Mouse (Mus musculus) spleen, adult 18-20 months (tissue): ENCODE measurements around the gene Elk3.

Experiments used
- DNase-seq, 2 experiments: peaks; one replicate each; pipeline ENCODE4 v3.0.0; 2022; ENCODE audit warnings: mixed read lengths in 2 of 2

Gene Elk3

GRCm38 (mm10) chr10:93291843-93292242, 19.1 kb downstream of the Elk3 start:
- peak; percentile 51 to 74 for DNase-seq

- no peak for DNase-seq
These were observed 19.6 kb downstream of the Elk3 start for GRCm38 (mm10) chr10:93291352-93291751.

- no peak for DNase-seq
These were observed 21.5 kb downstream of the Elk3 start for GRCm38 (mm10) chr10:93289404-93289803.

GRCm38 (mm10) chr10:93288336-93288735, 22.6 kb downstream of the Elk3 start:
- no peak for DNase-seq

DNA sequence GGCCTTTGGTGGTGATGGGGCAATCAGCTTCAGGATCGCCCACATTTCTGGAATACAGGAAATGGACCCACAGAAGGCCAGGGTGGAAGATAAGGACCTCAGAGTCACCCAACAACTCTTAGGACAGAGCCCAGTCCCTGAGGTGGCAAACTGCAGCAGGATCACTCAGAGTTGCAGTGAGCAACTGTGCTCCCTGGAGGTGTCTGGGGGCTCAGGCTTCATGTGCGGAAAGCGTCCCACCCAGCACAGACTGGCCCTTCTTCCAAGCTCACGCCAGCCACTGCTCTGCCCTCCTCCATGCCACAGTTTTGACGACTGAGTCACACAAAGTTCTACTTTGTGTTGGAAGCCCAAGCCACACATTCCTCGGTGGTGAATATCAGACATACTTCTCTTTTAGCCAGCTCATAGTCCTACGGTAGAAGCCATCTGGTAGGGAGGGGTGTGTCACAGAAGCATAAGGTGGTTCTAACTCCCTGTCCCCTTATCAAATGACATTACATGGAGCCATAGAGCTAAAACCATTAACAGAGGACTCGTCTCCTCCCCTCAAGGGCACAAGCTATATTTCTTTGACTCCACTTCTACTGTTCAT, 23.3 kb downstream of the Elk3 start:
- DNase-seq, result no peak

- DNase-seq, result no peak
These were observed 25.4 kb downstream of the Elk3 start for GRCm38 (mm10) chr10:93285489-93285888.

DNA sequence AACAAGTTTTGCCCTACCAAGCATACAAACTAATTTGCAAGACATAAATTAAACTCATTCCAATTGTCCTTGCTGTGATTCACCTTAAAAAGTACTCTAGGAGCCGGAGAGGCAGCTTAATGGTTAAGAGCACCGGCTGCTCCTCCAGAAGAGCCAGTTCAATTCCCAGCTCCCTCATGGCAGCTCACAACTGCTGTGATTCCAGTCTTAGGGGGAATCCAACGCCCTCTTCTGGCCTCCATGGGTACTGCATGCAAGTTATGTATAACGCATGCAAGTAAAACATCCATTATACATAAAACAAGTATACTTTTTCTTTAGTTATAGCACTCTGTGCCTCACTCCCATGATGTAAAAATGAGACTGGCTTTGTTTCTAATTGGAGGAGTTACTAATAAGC, 27.7 kb downstream of the Elk3 start:
- no peak for DNase-seq

DNA sequence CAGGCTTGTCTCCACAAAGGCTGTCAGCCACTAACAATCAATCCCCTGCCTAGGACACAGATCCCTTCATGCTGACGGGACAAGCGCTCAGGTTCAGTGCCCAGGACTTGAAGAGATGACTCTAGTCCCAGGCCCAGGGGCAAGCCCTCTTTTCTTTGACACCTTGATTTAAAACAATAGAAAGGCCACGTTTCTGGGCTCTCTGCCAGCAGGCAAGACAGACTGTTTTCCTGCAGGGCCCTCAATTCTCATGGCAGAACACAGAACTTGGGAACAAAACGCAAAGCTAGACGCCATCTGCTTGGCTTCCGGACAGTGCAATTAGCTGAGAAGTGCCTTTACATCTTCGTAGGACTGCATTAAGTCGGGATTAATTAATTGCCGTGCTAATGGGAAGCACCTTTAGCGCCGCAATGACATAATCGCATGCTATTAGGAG, 28.4 kb downstream of the Elk3 start:
- no peak for DNase-seq

DNA sequence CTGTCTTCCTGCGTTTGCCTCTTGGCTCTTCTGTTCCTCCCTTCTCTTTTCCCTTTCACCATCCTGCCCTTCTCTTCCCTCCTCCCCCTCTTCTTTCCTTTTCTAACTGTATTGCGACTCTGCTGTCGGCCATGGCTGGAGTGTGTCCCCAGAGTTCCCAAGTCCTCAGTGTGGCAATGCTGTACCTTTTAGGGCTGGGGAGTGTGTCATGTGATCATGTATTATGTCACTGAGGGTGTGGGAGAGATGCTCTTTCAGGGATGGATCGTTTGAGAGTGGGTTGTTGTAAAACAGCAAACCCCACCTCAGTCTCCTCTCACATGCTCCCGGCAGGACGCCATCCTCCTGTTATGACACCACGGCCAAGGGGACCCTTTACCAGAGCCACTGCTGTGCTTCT, 29.8 kb downstream of the Elk3 start:
- no peak for DNase-seq

GRCm38 (mm10) chr10:93280586-93280985, 30.3 kb downstream of the Elk3 start:
- DNase-seq, result no peak

- DNase-seq, result no peak
These were observed 31.9 kb downstream of the Elk3 start for GRCm38 (mm10) chr10:93279062-93279461.

DNA sequence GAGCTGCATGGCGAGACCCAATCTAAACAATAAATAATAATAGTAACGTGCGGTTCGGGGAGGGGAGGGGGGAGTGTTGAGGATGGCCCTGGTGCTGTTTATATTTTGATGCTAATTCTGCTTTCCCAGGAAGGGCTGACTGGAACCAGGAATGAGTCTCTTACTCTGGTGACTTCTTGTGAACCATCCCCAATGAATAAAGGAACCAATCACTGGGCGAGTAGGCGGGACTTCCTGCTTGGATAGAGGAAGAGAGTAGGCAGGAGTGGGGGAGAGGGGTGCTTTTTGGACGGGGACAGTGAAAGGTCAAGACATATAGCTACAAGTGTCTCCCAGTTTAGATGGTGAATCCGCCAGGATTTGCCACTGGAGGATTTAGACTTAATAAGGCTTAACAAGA, 32.6 kb downstream of the Elk3 start:
- DNase-seq, result no peak

GRCm38 (mm10) chr10:93276857-93277256, 34.1 kb downstream of the Elk3 start:
- no peak for DNase-seq

GRCm38 (mm10) chr10:93276349-93276763, 34.6 kb downstream of the Elk3 start:
- DNase-seq, result no peak

DNA sequence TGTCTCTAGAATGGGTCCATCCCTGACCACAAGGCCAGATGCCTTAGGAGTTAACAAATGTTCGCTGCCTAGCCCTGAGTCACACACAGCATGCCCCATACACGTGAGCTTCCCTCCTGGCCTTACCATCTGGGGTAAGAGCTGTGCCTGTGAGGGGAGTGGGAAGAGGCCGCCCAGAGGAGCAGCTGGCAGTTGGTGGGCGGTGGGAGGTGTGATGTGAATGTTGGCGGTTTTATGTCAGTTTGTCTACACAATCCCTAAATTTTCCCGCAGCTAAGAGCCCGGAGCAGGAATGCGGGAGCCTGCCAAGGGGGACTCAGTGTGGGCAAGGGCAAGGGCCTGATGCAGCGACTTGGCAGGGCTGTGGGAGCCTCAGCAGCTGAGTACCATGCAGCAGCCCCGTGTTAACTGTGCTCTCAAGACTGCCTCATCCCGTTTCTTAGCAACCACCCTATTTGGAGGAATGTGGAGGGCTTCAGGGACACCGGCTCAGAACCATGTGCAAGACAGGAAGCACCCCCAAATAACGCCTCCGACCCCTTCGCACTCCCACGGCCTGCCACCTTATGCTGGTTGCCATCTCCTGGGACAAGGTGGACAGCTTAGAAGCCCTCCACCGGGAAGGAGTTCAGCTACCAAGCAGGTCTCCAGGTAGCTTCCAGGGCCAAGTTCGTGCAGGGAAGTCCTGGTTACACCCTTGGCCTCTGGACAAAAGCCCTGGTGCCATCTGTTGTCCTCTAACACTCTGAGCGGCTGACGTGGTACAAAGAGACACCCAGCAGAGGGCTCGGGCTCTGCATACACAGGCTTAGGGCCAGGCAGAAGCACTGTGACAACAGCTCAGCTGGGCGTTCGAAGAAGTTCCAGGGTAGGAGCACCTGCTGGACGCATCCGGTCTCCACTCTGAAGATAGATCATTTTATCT, 35.5 kb downstream of the Elk3 start:
- DNase-seq, result no peak

DNA sequence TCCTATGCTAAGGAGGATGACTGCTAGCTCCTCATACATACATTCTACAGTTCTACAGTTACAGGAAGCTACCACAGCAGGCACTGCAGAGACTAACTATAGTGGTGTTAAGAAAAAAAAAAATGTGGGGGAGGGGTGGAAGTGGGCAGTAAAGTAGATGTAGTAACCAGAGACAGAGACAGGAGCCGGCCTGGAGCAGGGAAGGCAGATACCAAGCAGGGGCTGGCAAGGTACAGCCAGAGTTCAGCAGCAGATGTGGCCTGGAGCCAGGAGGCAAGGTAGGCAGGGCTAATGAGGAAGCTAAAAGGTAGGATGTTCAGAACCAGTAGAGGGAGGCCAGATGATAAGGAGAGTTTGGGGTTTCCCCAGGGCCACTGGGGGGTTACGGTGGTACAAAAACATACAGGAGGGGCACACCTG, 36.6 kb downstream of the Elk3 start:
- peak; percentile 34 to 40 for DNase-seq

- peak in 1 of 2 experiments; percentile 46 for DNase-seq
These were observed 37.7 kb downstream of the Elk3 start for GRCm38 (mm10) chr10:93272986-93273982.

DNA sequence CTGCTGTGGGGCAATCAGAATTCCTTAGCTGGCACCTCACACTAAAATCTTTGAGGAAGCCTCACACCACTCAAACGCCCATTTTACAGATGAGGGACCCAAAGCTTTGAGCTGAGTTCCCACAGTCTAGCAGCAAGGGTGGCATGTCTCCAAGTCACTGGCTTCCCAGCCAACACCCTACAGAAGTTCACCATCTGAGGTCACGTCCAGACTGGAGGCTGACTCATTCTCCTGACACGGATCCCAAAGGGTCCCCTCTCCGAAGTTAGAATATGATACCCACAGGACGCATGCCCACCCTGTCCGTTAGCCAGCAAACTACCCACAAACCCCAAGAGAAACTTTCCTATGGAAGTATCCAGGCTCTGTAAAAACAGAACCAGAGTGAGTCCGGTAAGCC, 39.1 kb downstream of the Elk3 start:
- no peak for DNase-seq

- no peak for DNase-seq
These were observed 40.0 kb downstream of the Elk3 start for GRCm38 (mm10) chr10:93270889-93271460.

DNA sequence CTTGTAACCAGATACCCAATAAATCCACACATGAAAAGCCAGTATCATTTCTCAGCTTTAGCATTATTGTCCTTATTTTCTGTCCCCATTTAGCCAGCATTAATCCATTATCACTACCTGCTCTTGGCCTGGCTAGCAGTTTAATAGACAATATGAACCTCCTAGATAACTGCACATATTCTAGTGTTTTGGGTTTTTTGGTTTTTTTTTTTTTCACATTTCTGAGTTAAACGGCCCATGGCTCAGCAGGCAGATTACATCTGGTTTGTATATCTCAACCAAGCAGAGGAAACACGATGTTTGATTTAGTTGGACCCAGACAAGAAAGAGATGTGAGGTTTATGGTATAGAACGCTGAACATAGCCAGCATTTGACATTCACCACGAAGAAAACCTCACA, 41.2 kb downstream of the Elk3 start:
- no peak for DNase-seq

DNA sequence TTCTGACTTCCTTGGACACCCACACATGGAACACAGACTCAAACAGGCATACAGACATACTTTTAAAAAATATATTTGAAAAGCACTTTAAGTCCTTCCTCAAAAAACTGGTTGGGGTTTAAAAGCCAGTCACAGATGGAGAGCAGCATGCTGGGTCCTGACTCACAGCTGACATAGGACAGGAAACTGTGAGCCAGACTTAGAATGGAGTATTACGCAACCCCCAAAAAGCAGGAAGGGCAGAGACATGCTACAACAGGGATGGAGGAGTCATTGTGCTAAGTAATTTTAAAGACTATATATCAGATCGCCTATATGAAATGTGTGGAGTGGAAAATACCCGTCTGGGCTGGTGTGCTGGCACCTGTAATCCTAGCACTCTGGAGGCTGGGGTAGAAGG, 42.6 kb downstream of the Elk3 start:
- no peak for DNase-seq

GRCm38 (mm10) chr10:93267509-93267908, 43.4 kb downstream of the Elk3 start:
- DNase-seq, result no peak

GRCm38 (mm10) chr10:93266521-93266920, 44.4 kb downstream of the Elk3 start:
- DNase-seq, result no peak
